Mouse (Mus musculus): Measurements from ENCODE around the gene 1700001C02Rik.

GRCm38 (mm10) chr5:30496821-30497220, 31.0 kb downstream of the 1700001C02Rik start:
- TF ChIP-seq CTCF (IDR thresholded peaks at IDR 0.05; ENCODE audit: control insufficient read depth, insufficient read depth, low read length), result no peak
- no peak for TF ChIP-seq POLR2A (IDR thresholded peaks at IDR 0.05; ENCODE audit: borderline replicate concordance, control insufficient read depth, low read depth, low read length)
